Mouse (Mus musculus) stomach, embryonic 14.5 days (tissue): ENCODE data around the gene Ctnnd2. TPM values are rescaled to one million over a fixed set of nuclear protein-coding genes. Genes with fewer than 3 reads are reported as not detected.

Experiments
- ATAC-seq: fragments of 200-750 bp; cut with Nextera tagmentation; 2 replicates; pipeline ENCODE4 v1.8.0; 2017; ENCODE audit warnings: low read depth, moderate TSS enrichment; ENCODE audit not compliant: insufficient number of reproducible peaks, insufficient read depth, low FRiP score
- H3K27ac ChIP-seq: fragments of 300-500 bp; sonication (generic); 2 replicates; pipeline ENCODE4 v1.5.1; 2014; ENCODE audit warnings: mild to moderate bottlenecking, low read length, moderate library complexity, mixed read lengths
- H3K27me3 ChIP-seq: fragments of 300-500 bp; sonication (generic); 2 replicates; pipeline ENCODE4 v1.6.1; 2014; ENCODE audit warnings: low read length, control low read depth, mixed read lengths; ENCODE audit not compliant: control insufficient read depth, insufficient read depth
- H3K36me3 ChIP-seq: fragments of 300-500 bp; sonication (generic); 2 replicates; pipeline ENCODE4 v1.6.1; 2014; ENCODE audit warnings: mild to moderate bottlenecking, control low read depth, low read length, moderate library complexity, mixed read lengths; ENCODE audit not compliant: control insufficient read depth, insufficient read depth
- H3K4me1 ChIP-seq: fragments of 300-500 bp; sonication (generic); 2 replicates; pipeline ENCODE4 v1.6.1; 2014; ENCODE audit warnings: low read length, control low read depth, mixed read lengths; ENCODE audit not compliant: control insufficient read depth, insufficient read depth
- H3K4me2 ChIP-seq: fragments of 300-500 bp; sonication (generic); replicated peaks from 2 replicates; pipeline ENCODE4 v1.6.1; 2014; ENCODE audit warnings: low read depth, low read length, control low read depth
- H3K4me3 ChIP-seq: fragments of 300-500 bp; sonication (generic); 2 replicates; pipeline ENCODE4 v1.5.1; 2014; ENCODE audit warnings: low read depth, low read length, control low read depth
- H3K9ac ChIP-seq: fragments of 300-500 bp; sonication (generic); replicated peaks from 2 replicates; pipeline ENCODE4 v1.6.1; 2014; ENCODE audit warnings: low read depth, mild to moderate bottlenecking, control low read depth, low read length, moderate library complexity, mixed read lengths
- H3K9me3 ChIP-seq: fragments of 300-500 bp; sonication (generic); 2 replicates; pipeline ENCODE4 v1.6.1; 2016; ENCODE audit warnings: low read depth, low read length, control low read depth; ENCODE audit not compliant: control insufficient read depth
- WGBS: fragments of 180-500 bp; shearing (Covaris S2); extraction: QIAGEN DNeasy Blood & Tissue Kit; methylation state at CpG from one replicate; pipeline ENCODE4 v1.1.7; 2014; 5-methylcytosine and 5-hydroxymethylcytosine counted together
- polyA plus RNA-seq: library from polyadenylated mRNA; unstranded; fragments of >200 nt; fragmentation: Nextera tagmentation; extraction: Ambion mirVana; gene quantifications from 2 replicates; pipeline ENCODE4 v1.2.1, GENCODE M21; 2014

The Ctnnd2 gene
- polyA plus RNA-seq, 1 experiment from 2014 or later = 6.7 TPM

DNA sequence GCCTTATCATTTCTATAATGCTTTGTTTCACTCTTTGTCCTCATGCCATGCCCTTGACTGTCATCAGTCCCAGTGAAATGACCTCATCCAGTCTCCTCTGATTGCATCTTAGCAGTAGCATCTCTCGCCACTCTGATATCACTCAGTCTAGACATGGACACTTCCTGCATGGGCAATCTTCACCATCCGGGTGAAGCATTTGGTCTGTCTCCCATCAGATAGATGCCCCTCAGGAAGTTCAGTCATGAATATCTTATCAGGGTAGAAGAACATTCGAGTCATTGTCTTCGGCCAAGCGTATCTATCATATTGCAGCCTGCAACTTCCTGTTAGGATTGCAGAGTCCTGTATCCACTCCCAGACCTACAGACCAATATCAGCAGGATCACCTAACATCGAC lies 523.5 kb downstream of the Ctnnd2 start:
- Histone ChIP-seq H3K9ac (no peak overlapping the region), H3K4me2 (no peak overlapping the region), H3K27ac (no peak overlapping the region), H3K4me3 (no peak overlapping the region), H3K27me3 (no peaks in the 10 kb centered on the region), H3K9me3 (no peaks in the 10 kb centered on the region), H3K36me3 (no peaks in the 10 kb centered on the region), H3K4me1 (no peaks in the 10 kb centered on the region)
- ATAC-seq = no peak
- WGBS = 86% methylated on average over 6 of the region's 6 CpGs

DNA sequence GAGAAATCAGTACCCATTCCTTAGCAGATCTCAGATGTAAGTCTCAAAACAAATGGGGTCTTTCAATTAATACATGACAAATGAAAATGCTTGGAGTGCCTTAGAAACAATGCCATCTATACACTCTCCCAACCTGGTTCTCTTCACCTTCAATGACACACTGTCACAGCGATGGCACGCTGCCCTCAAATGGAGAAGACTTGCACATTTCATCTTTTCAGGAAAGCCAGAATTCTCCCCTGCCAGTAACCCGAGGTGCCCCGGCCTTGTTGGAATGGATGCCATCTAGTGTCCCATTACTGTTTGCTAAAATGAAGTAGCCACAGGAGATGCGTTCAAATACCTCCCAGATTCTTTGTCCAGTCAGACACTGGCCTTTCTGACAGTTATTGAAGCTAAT lies 525.0 kb downstream of the Ctnnd2 start:
- no peaks in the 10 kb centered on the region for H3K36me3 ChIP-seq
- whole genome bisulfite sequencing = 64% methylated on average over 5 of the region's 5 CpGs
- ATAC-seq = no peak
- no peaks in the 10 kb centered on the region for H3K27me3 ChIP-seq
- no peaks in the 10 kb centered on the region for H3K9me3 ChIP-seq
- H3K27ac ChIP-seq = no peak overlapping the region
- H3K4me2 ChIP-seq = no peak overlapping the region
- H3K4me1 ChIP-seq = no peaks in the 10 kb centered on the region
- no peak overlapping the region for H3K9ac ChIP-seq
- no peak overlapping the region for H3K4me3 ChIP-seq

- ATAC-seq = no peak
- H3K27ac ChIP-seq = no peak overlapping the region
Observed at GRCm38 (mm10) chr15:30700762-30701161, 528.4 kb downstream of the Ctnnd2 start.

GRCm38 (mm10) chr15:30701592-30701991 lies 529.2 kb downstream of the Ctnnd2 start:
- no peaks in the 10 kb centered on the region for H3K27me3 ChIP-seq
- no peak overlapping the region for H3K27ac ChIP-seq
- no peaks in the 10 kb centered on the region for H3K9me3 ChIP-seq
- WGBS = 82% methylated on average over 5 of the region's 5 CpGs
- H3K4me3 ChIP-seq = no peak overlapping the region
- no peaks in the 10 kb centered on the region for H3K36me3 ChIP-seq
- no peaks in the 10 kb centered on the region for H3K4me1 ChIP-seq
- no peak overlapping the region for H3K9ac ChIP-seq
- H3K4me2 ChIP-seq = no peak overlapping the region
- no peak for ATAC-seq

More at GRCm38 (mm10) chr15:30700762-30701161, 528.4 kb downstream of the Ctnnd2 start:
- H3K9me3 ChIP-seq = no peaks in the 10 kb centered on the region
- H3K9ac ChIP-seq = no peak overlapping the region
- 85% methylated on average over 6 of the region's 6 CpGs for WGBS
- no peaks in the 10 kb centered on the region for H3K4me1 ChIP-seq
- no peaks in the 10 kb centered on the region for H3K27me3 ChIP-seq
- no peaks in the 10 kb centered on the region for H3K36me3 ChIP-seq
- no peak overlapping the region for H3K4me2 ChIP-seq
- H3K4me3 ChIP-seq = no peak overlapping the region

- Histone ChIP-seq H3K4me1 (no peaks in the 10 kb centered on the region), H3K4me3 (no peak overlapping the region), H3K27me3 (no peaks in the 10 kb centered on the region), H3K4me2 (no peak overlapping the region), H3K9ac (no peak overlapping the region), H3K9me3 (no peaks in the 10 kb centered on the region), H3K36me3 (no peaks in the 10 kb centered on the region), H3K27ac (no peak overlapping the region)
- no peak for ATAC-seq
- 89% methylated on average over 10 of the region's 10 CpGs for WGBS
Observed at GRCm38 (mm10) chr15:30709026-30709753, 536.8 kb downstream of the Ctnnd2 start.

DNA sequence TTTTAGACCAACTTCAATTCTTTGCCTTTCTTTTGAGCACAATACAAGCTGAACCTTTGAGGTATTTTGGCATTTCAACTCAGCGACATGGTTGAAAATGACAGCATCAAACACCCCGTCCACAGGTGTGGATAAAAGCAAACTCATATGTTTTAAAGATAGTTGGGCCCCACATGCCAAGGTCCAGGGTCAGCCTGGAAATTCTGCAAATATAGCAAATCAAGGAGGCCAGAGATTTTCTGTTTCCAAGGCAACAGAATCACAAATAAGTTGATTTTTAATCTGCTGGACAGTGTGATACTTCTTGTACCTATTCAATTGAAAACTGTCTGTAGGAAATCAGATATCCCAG lies 537.3 kb downstream of the Ctnnd2 start:
- no peak overlapping the region for H3K9ac ChIP-seq
- no peak for ATAC-seq
- H3K9me3 ChIP-seq = no peaks in the 10 kb centered on the region
- H3K4me2 ChIP-seq = no peak overlapping the region
- no peaks in the 10 kb centered on the region for H3K4me1 ChIP-seq
- H3K36me3 ChIP-seq = no peaks in the 10 kb centered on the region
- H3K4me3 ChIP-seq = no peak overlapping the region
- 80% methylated on average over 2 of the region's 2 CpGs for WGBS
- no peaks in the 10 kb centered on the region for H3K27me3 ChIP-seq
- no peak overlapping the region for H3K27ac ChIP-seq

- no peak overlapping the region for H3K4me2 ChIP-seq
- no peak overlapping the region for H3K27ac ChIP-seq
- no peaks in the 10 kb centered on the region for H3K9me3 ChIP-seq
- H3K4me1 ChIP-seq = no peaks in the 10 kb centered on the region
- no peak overlapping the region for H3K4me3 ChIP-seq
- no peaks in the 10 kb centered on the region for H3K27me3 ChIP-seq
- H3K9ac ChIP-seq = no peak overlapping the region
- 90% methylated on average over 2 of the region's 2 CpGs for WGBS
- no peak for ATAC-seq
- H3K36me3 ChIP-seq = no peaks in the 10 kb centered on the region
Observed at GRCm38 (mm10) chr15:30714823-30715222, 542.4 kb downstream of the Ctnnd2 start.

GRCm38 (mm10) chr15:30718811-30719210 lies 546.4 kb downstream of the Ctnnd2 start:
- H3K9ac ChIP-seq = no peak overlapping the region
- no peaks in the 10 kb centered on the region for H3K9me3 ChIP-seq
- H3K4me1 ChIP-seq = no peaks in the 10 kb centered on the region
- ATAC-seq = no peak
- no peak overlapping the region for H3K4me3 ChIP-seq
- WGBS = 86% methylated on average over 3 of the region's 3 CpGs
- no peak overlapping the region for H3K4me2 ChIP-seq
- no peaks in the 10 kb centered on the region for H3K36me3 ChIP-seq
- no peaks in the 10 kb centered on the region for H3K27me3 ChIP-seq
- H3K27ac ChIP-seq = no peak overlapping the region

DNA sequence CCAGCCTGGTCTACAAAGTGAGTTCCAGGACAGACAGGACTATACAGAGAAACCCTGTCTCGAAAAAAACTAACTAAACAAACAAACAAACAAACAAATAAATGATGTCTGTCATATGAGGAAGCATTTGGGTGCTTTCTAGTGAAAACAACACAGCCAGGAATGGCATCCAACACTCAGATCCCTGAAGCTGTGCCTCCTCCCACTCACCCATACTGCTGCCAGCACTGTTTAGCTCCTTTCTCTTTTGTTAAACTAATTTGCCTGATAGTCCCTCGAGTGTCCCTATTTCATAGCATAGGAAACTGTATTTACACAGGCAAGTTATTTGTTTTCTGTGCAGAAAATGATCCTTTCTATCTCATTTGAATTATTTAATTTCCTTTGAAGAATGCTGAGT lies 546.8 kb downstream of the Ctnnd2 start:
- H3K4me3 ChIP-seq = no peak overlapping the region
- H3K4me2 ChIP-seq = no peak overlapping the region
- 74% methylated on average over 2 of the region's 2 CpGs for WGBS
- H3K4me1 ChIP-seq = no peaks in the 10 kb centered on the region
- no peaks in the 10 kb centered on the region for H3K36me3 ChIP-seq
- no peaks in the 10 kb centered on the region for H3K9me3 ChIP-seq
- H3K27me3 ChIP-seq = no peaks in the 10 kb centered on the region
- no peak overlapping the region for H3K27ac ChIP-seq
- no peak for ATAC-seq
- no peak overlapping the region for H3K9ac ChIP-seq
